Comparison of ENCODE assay signal across 17 mouse cellular contexts in the genomic region with DNA sequence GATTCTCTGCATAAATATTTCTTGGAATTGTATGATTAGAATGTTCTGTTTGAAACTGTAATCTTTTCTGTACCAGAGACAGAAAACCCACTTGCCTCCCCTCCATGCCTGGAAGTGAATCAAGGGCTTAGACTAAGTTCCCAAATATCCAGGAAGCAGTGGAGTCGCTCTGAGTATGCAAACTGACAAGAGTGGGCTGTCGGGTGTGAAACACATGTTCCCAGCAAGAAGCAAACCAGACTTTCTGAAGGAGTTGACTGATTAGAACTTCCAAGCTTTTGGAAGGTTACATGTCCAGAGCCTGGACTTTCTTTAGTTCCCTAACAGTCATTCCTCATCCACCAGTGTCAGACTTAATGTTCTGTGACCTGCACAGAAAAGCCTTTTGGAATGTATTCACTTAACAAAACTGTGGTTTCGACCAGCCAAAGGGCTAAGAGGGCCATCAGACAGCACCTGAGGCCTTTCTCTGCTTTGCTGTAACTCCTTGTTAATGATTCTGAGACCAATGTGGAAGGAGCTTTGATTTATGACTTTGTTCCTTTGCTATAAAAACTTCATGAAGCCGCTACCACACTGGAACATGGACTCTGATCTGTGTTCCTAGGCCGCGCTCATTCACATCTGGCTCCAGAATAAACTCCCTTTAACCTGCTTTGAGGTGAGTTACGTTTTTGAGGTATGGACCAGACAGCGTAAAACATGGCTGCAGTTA. TPM values are rescaled to one million over a fixed set of nuclear protein-coding genes. Genes with fewer than 3 reads are reported as not detected.
DNase-seq lines count a peak whose midpoint lies in the region; ATAC-seq and TF ChIP-seq lines count a peak whose summit lies in the region.
"Had no signal": no experiment of that assay in that cellular context is flagged by ENCODE, and none has a peak within 500 bp of the region (broad histone marks: within the 10 kb centered on the region; RNA-seq: fewer than 3 reads in every experiment).

No protein-coding gene starts in this region.

- H3K36me3 ChIP-seq in limb, embryonic 15.5 days: 0 out of 2 replicates have a peak, but pooled peaks cover 9% of the 10 kb centered on the region
- H3K36me3 ChIP-seq in limb, embryonic 10.5 days: peaks cover 6% of the 10 kb centered on the region
- H3K36me3 ChIP-seq in stomach, postnatal 0 days (ENCODE audit: control insufficient read depth, insufficient read depth, low read length): no peaks in the 10 kb centered on the region
- H3K36me3 ChIP-seq: hindbrain, embryonic 15.5 days; neural tube, embryonic 13.5 days had no signal

- TF ChIP-seq CTCF in stomach, postnatal 0 days (IDR thresholded peaks at IDR 0.05; ENCODE audit: low read depth): no peak

- no peak for DNase-seq in limb, embryonic 10.5 days (ENCODE audit: low spot score)
- peak; percentile 44 for DNase-seq in kidney, adult 18-20 months
- peak; percentile 63 for DNase-seq in kidney, postnatal 14 days
- DNase-seq in stomach, postnatal 0 days (ENCODE audit: low spot score): no peak
- DNase-seq in thymus, postnatal 0 days (ENCODE audit: low spot score): no peak
- no peak for DNase-seq in spleen, adult 18-20 months
- no peak for DNase-seq in adrenal gland, adult 2 months
- DNase-seq: cerebellum, adult 2 months; gastrocnemius, adult 2 months; heart, postnatal 10 days; right cerebral cortex, postnatal 4 days had no signal

- H3K4me3 ChIP-seq in limb, embryonic 15.5 days: no peak overlapping the region
- H3K4me3 ChIP-seq in limb, embryonic 10.5 days: no peak overlapping the region
- H3K4me3 ChIP-seq in stomach, postnatal 0 days (ENCODE audit: low read depth, low read length): no peak overlapping the region
- H3K4me3 ChIP-seq: embryonic facial prominence, embryonic 15.5 days; gastrocnemius, adult 2 months; hindbrain, embryonic 15.5 days; liver, embryonic 12.5 days; megakaryocyte, embryonic 14.5 days; neural tube, embryonic 13.5 days had no signal

- no peaks in the 10 kb centered on the region for H3K27me3 ChIP-seq in limb, embryonic 15.5 days
- no peaks in the 10 kb centered on the region for H3K27me3 ChIP-seq in limb, embryonic 10.5 days (ENCODE audit: low read depth, poor library complexity, severe bottlenecking)
- no peaks in the 10 kb centered on the region for H3K27me3 ChIP-seq in stomach, postnatal 0 days (ENCODE audit: control insufficient read depth, insufficient read depth, low read length)
- H3K27me3 ChIP-seq: embryonic facial prominence, embryonic 15.5 days; hindbrain, embryonic 15.5 days; neural tube, embryonic 13.5 days had no signal

- no peaks in the 10 kb centered on the region for H3K9me3 ChIP-seq in limb, embryonic 15.5 days
- no peaks in the 10 kb centered on the region for H3K9me3 ChIP-seq in limb, embryonic 10.5 days (replicated peaks)
- no peaks in the 10 kb centered on the region for H3K9me3 ChIP-seq in stomach, postnatal 0 days (ENCODE audit: control insufficient read depth, low read length)
- H3K9me3 ChIP-seq: embryonic facial prominence, embryonic 15.5 days; hindbrain, embryonic 15.5 days; liver, embryonic 12.5 days; megakaryocyte, embryonic 14.5 days; neural tube, embryonic 13.5 days had no signal

- H3K27ac ChIP-seq in limb, embryonic 15.5 days: peak overlapping the region; percentile 33; the same call in 1 of the 2 replicates
- no peak overlapping the region for H3K27ac ChIP-seq in limb, embryonic 10.5 days
- 0 out of 2 replicates have a peak overlapping the region, but pooled peaks have one; percentile 24 for H3K27ac ChIP-seq in stomach, postnatal 0 days (replicated peaks)
- H3K27ac ChIP-seq: embryonic facial prominence, embryonic 15.5 days; gastrocnemius, adult 2 months; hindbrain, embryonic 15.5 days; liver, embryonic 12.5 days; neural tube, embryonic 13.5 days had no signal

- H3K9ac ChIP-seq in limb, embryonic 15.5 days: no peak overlapping the region
- H3K9ac ChIP-seq in stomach, postnatal 0 days (ENCODE audit: low read length): no peak overlapping the region
- H3K9ac ChIP-seq: embryonic facial prominence, embryonic 15.5 days; hindbrain, embryonic 15.5 days; liver, embryonic 12.5 days; neural tube, embryonic 13.5 days had no signal

- no peak overlapping the region for H3K4me2 ChIP-seq in limb, embryonic 15.5 days
- no peak overlapping the region for H3K4me2 ChIP-seq in stomach, postnatal 0 days (replicated peaks; ENCODE audit: low read depth)
- H3K4me2 ChIP-seq: embryonic facial prominence, embryonic 15.5 days; hindbrain, embryonic 15.5 days; liver, embryonic 12.5 days; neural tube, embryonic 13.5 days had no signal

- WGBS in limb, embryonic 15.5 days: 46% methylated on average over 8 of the region's 8 CpGs
- 86% methylated on average over 8 of the region's 8 CpGs for WGBS in limb, embryonic 10.5 days
- WGBS in stomach, postnatal 0 days: 69% methylated on average over 8 of the region's 8 CpGs

- no peak for ATAC-seq in limb, embryonic 15.5 days (ENCODE audit: insufficient number of reproducible peaks, low FRiP score, low TSS enrichment, low read depth)
- peak; percentile 26; the same call in 1 of the 2 replicates for ATAC-seq in stomach, postnatal 0 days (ENCODE audit: low FRiP score, low TSS enrichment)
- ATAC-seq: liver, embryonic 12.5 days had no signal

- H3K4me1 ChIP-seq in limb, embryonic 15.5 days: no peaks in the 10 kb centered on the region
- H3K4me1 ChIP-seq in limb, embryonic 10.5 days: peaks cover 6% of the 10 kb centered on the region; the same call in 1 of the 2 replicates
- H3K4me1 ChIP-seq in stomach, postnatal 0 days (replicated peaks; ENCODE audit: control insufficient read depth, insufficient read depth): no peaks in the 10 kb centered on the region
- H3K4me1 ChIP-seq: embryonic facial prominence, embryonic 15.5 days; hindbrain, embryonic 15.5 days; liver, embryonic 12.5 days; megakaryocyte, embryonic 14.5 days; neural tube, embryonic 13.5 days had no signal

- TF ChIP-seq EP300 in stomach, postnatal 0 days (optimal IDR thresholded peaks at IDR 0.05): no peak

RNA-seq across cellular contexts. Expression of a gene that starts 12.6 kb away (rescaled TPM):
- polyA plus RNA-seq in limb, embryonic 15.5 days (2015; fragmentation: Nextera tagmentation; extraction: Ambion mirVana): 24.6 and 25.9 TPM in 2 replicates
- 27.3 and 33.6 TPM in 2 replicates for polyA plus RNA-seq in limb, embryonic 10.5 days (2016; fragmentation: Nextera tagmentation; extraction: Ambion mirVana)
- 21.6 and 23.2 TPM in 2 replicates for polyA plus RNA-seq in stomach, postnatal 0 days (2015; fragmentation: Nextera tagmentation; extraction: Ambion mirVana)
- polyA plus RNA-seq in thymus, postnatal 0 days (2015; fragmentation: Nextera tagmentation; extraction: Ambion mirVana): 43.2 and 48.3 TPM in 2 replicates
- total RNA-seq in adrenal gland, adult 2 months (2021): 10 to 100 TPM; 14.4 to 17.3 TPM
- polyA plus RNA-seq in adrenal gland, adult 2 months (2012; rRNA removed): 9.9 and 10.8 TPM in 2 replicates

RNA-seq across cellular contexts. Expression of a gene that starts 12.8 kb away (rescaled TPM):
- polyA plus RNA-seq in limb, embryonic 15.5 days (2015; fragmentation: Nextera tagmentation; extraction: Ambion mirVana): 20.0 and 20.7 TPM in 2 replicates
- polyA plus RNA-seq in limb, embryonic 10.5 days (2016; fragmentation: Nextera tagmentation; extraction: Ambion mirVana): 40.8 and 45.1 TPM in 2 replicates
- 10.6 and 10.9 TPM in 2 replicates for polyA plus RNA-seq in stomach, postnatal 0 days (2015; fragmentation: Nextera tagmentation; extraction: Ambion mirVana)
- polyA plus RNA-seq in thymus, postnatal 0 days (2015; fragmentation: Nextera tagmentation; extraction: Ambion mirVana): 16.1 and 19.6 TPM in 2 replicates
- 1 to 10 TPM; 3.4 to 3.6 TPM for total RNA-seq in adrenal gland, adult 2 months (2021)
- 2.6 and 3.7 TPM in 2 replicates for polyA plus RNA-seq in adrenal gland, adult 2 months (2012; rRNA removed)

RNA-seq across cellular contexts. Expression of a gene that starts 17.0 kb away (rescaled TPM):
- 15.2 and 17.6 TPM in 2 replicates for polyA plus RNA-seq in limb, embryonic 15.5 days (2015; fragmentation: Nextera tagmentation; extraction: Ambion mirVana)
- 27.5 and 32.2 TPM in 2 replicates for polyA plus RNA-seq in limb, embryonic 10.5 days (2016; fragmentation: Nextera tagmentation; extraction: Ambion mirVana)
- 6.5 and 7.1 TPM in 2 replicates for polyA plus RNA-seq in stomach, postnatal 0 days (2015; fragmentation: Nextera tagmentation; extraction: Ambion mirVana)
- 9.7 and 12.3 TPM in 2 replicates for polyA plus RNA-seq in thymus, postnatal 0 days (2015; fragmentation: Nextera tagmentation; extraction: Ambion mirVana)
- 10 to 100 TPM; 38.1 to 49.7 TPM for total RNA-seq in adrenal gland, adult 2 months (2021)
- 71.4 and 95.4 TPM in 2 replicates for polyA plus RNA-seq in adrenal gland, adult 2 months (2012; rRNA removed)

RNA-seq across cellular contexts. Expression of a gene that starts 46.5 kb away (rescaled TPM):
- polyA plus RNA-seq in limb, embryonic 15.5 days (2015; fragmentation: Nextera tagmentation; extraction: Ambion mirVana): 33.1 and 36.3 TPM in 2 replicates
- 44.2 and 58.7 TPM in 2 replicates for polyA plus RNA-seq in limb, embryonic 10.5 days (2016; fragmentation: Nextera tagmentation; extraction: Ambion mirVana)
- polyA plus RNA-seq in stomach, postnatal 0 days (2015; fragmentation: Nextera tagmentation; extraction: Ambion mirVana): 24.3 and 24.4 TPM in 2 replicates
- 34.6 and 37.8 TPM in 2 replicates for polyA plus RNA-seq in thymus, postnatal 0 days (2015; fragmentation: Nextera tagmentation; extraction: Ambion mirVana)
- 10 to 100 TPM; 37.0 to 54.3 TPM for total RNA-seq in adrenal gland, adult 2 months (2021)
- polyA plus RNA-seq in adrenal gland, adult 2 months (2012; rRNA removed): 23.1 and 29.4 TPM in 2 replicates

RNA-seq across cellular contexts. Expression of a gene that starts 52.7 kb away (rescaled TPM):
- 12.4 and 14.7 TPM in 2 replicates for polyA plus RNA-seq in limb, embryonic 15.5 days (2015; fragmentation: Nextera tagmentation; extraction: Ambion mirVana)
- polyA plus RNA-seq in limb, embryonic 10.5 days (2016; fragmentation: Nextera tagmentation; extraction: Ambion mirVana): 12.6 and 15.1 TPM in 2 replicates
- 3.5 and 3.6 TPM in 2 replicates for polyA plus RNA-seq in stomach, postnatal 0 days (2015; fragmentation: Nextera tagmentation; extraction: Ambion mirVana)
- polyA plus RNA-seq in thymus, postnatal 0 days (2015; fragmentation: Nextera tagmentation; extraction: Ambion mirVana): 1.7 and 2.3 TPM in 2 replicates
- 10 to 100 TPM; 17.2 to 21.1 TPM for total RNA-seq in adrenal gland, adult 2 months (2021)
- polyA plus RNA-seq in adrenal gland, adult 2 months (2012; rRNA removed): 14.1 and 17.0 TPM in 2 replicates

Comparison
In these comparisons a context has a peak if more than half of its experiments do, and no peak if none do; other contexts are left out.
1. DNase-seq: peak in kidney, adult 18-20 months (single experiment) and kidney, postnatal 14 days (single experiment); none in limb, embryonic 10.5 days (single experiment), stomach, postnatal 0 days (single experiment), thymus, postnatal 0 days (single experiment), spleen, adult 18-20 months (0 of 2) and adrenal gland, adult 2 months (single experiment).